Mouse (Mus musculus): ENCODE measurements around the gene Sdr42e1. TPM values are rescaled to one million over a fixed set of nuclear protein-coding genes. Genes with fewer than 3 reads are reported as not detected.

Sdr42e1 gene
- total RNA-seq, 1 experiment from 2014 or later, result 3.7 TPM

DNA sequence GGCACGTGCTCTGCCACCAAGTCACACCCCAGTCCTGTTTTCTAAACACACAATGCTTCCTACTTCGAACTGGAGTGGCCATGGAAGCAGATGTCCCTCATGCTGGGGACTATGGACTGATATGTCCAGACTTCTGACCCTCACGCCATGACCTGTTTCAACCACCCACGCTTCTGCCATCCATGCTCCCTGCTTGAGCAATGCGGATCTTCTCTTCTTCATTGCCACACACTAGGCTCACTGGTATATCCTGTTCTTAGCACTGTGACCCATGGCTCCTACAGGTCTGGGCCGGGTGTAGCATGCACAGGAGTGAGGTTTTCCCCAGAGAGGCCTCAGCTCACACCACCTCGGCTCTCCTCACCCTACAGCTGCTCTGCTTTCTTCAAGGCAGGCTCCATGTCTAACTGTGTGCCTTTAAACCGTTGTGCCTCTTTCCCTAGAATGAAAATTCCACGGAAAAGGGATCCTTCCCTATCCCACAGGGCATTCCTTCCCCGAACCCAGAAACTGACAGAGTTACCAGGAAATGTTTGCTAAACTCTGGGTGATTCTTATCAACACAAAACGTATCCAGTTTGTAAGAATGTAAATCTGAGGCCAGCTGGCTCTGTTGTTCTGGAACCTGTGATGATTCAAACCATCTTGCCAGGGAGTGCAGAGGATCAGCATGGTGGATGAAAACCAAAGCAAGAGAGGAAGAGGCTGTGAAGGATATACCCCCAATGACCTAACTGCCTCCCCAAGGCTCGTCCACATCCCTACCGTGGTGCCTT is 6.0 kb downstream of the Sdr42e1 start:
- no peak for ATAC-seq (replicated peaks; ENCODE audit: low read depth, poor library complexity, severe bottlenecking)

DNA sequence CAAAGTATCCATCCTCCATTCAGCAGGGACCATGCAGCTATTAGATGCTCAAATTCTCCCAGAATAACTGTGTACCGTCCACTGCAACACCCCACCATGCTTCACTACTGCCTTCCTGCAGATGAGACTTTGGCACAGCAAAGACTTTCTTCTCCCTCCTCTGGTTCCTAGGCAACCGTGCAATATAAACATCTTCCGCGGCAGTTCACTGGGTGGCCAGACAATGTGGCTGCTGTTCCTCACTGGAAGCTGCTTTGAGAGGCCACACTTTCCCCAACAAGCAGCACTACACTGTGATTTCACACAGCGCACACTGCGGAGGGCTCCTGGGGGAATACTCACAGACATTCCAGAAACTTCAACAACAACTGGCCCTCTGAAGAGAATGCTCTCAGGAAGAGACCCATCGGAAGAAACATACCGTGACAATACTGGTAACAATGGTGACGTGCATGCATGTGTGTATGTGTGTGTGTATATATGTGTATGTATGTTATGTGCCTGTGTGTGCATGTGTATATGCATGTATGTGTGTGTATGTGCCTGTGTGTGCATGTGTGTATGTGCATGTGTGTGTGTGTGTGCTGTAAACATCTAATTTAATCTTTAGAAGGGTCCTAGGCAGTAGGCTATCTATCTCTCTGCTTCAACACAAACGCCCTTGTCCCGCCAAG is 13.0 kb downstream of the Sdr42e1 start:
- no peak for ATAC-seq (replicated peaks; ENCODE audit: low read depth, poor library complexity, severe bottlenecking)

DNA sequence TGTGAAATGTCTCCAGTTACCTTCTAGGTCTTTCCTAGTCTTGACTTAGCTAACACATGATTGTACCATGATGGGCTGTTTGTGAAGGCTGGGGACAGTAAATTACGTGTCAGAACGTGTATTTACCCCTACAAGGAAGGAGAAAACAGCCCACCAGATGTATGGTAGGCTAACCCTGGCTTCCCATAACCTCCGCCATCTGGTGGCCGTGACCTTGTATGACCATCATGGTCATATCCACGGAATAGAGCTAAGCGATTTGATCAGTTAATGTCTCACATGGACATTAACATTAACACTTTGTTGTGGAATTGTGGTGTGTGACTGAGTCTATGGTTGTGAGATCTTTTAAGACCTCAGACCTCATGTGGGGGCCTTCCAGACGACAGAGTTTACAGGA is 14.5 kb downstream of the Sdr42e1 start:
- ATAC-seq (replicated peaks; ENCODE audit: low read depth, poor library complexity, severe bottlenecking), result peak; percentile 52; the same call in 1 of the 2 replicates

DNA sequence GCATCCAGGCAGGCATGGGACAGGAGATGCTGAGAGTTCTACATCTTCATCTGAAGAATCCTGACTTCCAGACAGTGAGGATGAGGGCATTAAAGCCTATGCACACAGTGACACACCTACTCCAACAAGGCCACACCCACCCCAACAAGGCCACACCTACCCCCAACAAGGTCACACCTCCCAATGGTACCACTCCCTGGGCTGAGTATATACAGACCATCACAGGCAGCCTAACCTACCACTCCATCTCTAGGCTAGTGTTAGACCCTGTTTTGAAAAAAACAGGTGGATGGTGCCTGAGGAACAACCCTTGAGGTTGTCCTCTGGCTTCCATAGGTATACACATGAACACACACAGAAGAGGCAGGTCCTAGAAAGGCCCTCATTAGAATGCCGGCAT is 21.2 kb downstream of the Sdr42e1 start:
- ATAC-seq (replicated peaks; ENCODE audit: low read depth, poor library complexity, severe bottlenecking), result no peak

DNA sequence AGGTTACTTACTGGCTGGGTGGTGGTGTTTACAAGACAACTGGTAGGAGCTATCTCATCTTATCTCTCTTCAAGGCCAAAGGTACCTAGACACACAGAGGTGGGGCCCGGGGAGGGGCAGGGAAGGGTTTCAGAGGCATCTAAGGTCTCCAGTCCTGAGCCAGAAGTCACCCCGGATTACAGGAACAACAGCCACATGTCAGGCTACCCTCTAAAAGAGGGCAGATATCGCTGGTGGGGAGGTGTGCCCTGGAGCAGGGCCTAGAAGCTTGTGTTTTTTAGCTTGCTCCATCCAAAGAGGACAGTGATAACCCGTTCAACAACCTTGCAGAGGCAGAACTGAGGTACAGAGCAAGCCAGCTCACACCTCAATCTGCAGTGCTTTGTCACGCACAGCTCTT is 27.0 kb downstream of the Sdr42e1 start:
- no peak for ATAC-seq (replicated peaks; ENCODE audit: low read depth, poor library complexity, severe bottlenecking)

DNA sequence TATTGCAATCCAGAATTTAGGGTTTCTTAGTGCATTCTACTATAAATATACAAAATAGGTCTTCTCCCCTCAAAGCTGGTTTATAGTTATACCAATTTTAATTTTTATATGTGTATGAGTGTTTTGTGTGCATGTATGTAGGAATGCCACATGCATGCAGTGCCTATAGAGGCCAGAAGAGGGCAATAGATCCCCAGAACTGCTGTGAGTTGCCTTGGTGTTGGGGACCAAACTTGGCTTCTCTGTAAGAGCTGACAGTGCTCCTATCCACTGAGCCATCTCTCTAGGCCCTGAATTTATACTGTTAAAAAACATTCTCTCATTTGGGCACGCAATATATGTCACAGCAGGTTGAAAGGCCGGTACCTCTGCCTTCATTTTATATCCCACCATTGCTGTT is 27.5 kb downstream of the Sdr42e1 start:
- ATAC-seq (replicated peaks; ENCODE audit: low read depth, poor library complexity, severe bottlenecking), result peak; percentile 90

DNA sequence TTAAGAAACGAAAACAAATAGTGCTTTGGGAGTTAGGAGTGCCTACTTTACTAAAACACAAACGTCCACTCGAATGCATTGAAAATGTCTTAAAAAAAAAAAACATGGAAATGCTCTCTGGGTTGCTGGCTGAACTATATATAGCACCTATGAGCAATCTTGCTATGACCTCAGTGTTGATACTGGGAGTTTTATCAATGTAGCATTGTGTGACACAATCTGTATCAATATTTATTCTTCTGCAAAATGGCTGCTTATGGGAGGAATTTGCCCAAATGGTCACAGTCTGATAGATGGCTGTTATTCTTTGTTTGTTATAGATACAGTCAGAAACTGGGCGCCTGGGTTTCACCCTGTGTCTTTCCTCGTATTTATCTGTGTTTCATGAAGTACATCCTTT is 28.0 kb downstream of the Sdr42e1 start:
- ATAC-seq (replicated peaks; ENCODE audit: low read depth, poor library complexity, severe bottlenecking), result no peak

DNA sequence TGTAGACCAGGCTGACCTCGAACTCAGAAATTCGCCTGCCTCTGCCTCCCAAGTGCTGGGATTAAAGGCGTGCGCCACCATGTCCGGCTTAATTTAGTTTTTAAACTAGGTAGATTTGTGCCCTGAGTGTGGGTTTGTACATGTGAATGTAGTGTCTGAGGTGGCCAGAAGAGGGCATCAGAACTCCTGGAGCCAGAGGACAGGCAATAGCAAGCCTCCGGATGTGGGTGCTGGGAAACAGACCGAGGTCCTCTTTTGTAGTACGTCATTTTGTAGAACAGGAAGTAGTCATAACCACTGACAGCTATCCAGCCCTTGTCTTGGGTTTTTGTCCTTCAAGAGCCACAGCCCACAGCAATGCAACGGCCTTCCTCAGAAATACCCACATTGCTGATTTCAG is 33.9 kb downstream of the Sdr42e1 start:
- no peak for ATAC-seq (replicated peaks; ENCODE audit: low read depth, poor library complexity, severe bottlenecking)

DNA sequence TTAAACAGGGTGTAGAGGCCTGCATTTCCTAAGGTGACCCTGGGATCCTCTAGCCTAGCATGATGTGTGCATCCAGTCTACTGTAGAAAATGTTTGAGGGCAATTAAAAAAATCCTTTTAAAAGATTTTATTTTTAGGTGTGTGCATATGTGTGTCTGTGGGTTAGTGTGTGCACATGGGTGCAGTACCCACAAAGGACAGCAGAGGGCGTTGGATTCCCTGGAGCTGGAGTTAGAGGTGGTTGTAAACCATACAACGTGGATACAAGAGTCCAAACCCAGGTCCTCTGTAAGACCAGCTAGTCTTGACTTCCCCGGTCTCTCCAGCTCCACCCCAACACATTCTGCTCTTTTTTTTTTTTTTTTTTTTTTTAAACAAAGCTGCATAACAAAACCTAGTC is 36.0 kb downstream of the Sdr42e1 start:
- no peak for ATAC-seq (replicated peaks; ENCODE audit: low read depth, poor library complexity, severe bottlenecking)

DNA sequence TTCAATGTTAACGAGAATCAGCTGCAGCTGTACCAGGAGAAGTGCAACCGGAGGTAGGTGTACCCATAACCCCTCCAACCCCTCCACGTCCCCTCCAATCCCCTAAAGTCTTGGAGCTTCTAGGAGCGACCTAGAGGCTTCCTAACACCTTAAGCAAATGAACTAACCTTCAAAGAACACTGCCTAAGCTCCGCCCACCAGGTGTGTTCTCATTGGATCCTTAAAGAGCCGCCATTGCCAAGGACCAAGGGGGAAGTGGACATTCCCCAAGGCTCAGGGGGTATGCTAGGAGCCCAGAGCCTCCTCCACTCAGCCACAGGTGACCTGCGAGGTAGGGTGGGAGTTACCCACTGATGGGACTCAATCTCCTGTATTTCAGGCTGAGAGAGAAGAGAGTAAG is 39.1 kb downstream of the Sdr42e1 start:
- no peak for ATAC-seq (replicated peaks; ENCODE audit: low read depth, poor library complexity, severe bottlenecking)

DNA sequence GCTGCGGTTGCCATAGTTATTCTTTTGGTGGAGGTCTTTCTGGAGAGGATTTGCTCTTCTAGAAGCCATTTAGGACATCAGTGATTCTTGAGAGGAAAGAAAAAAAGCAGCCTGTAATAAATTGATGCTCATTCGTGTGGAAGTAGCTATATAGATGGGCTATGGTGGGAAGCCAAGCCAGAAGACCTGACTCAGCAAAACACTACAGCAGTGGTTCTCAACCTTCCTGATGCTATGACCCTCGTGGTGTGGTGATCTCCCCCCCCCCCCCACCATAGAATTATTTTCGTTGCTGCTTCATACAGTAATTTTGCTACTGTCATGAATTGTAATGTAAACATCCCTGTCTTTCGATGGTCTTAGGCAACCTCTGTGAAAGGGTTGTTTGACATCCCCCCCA is 41.0 kb downstream of the Sdr42e1 start:
- no peak for ATAC-seq (replicated peaks; ENCODE audit: low read depth, poor library complexity, severe bottlenecking)

DNA sequence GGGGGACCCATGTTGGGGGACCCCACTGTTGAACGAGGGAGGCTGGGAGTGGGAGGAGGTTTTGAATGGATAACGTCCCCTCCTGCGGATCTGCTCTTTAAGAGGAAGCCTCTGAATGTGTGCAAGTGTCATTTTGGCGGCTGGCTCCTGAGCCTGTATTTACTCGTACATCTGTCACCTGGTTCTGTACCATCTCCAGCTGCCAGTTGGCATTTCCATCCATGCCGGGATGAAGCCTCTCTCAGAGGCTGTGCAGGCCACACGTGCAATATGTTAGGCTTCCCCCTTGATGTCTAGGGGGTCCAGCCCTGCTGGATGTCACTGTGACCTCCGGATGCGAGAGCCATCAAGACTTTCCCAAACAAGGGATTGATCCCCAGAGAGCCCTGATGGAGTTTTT is 46.4 kb downstream of the Sdr42e1 start:
- no peak for ATAC-seq (replicated peaks; ENCODE audit: low read depth, poor library complexity, severe bottlenecking)

DNA sequence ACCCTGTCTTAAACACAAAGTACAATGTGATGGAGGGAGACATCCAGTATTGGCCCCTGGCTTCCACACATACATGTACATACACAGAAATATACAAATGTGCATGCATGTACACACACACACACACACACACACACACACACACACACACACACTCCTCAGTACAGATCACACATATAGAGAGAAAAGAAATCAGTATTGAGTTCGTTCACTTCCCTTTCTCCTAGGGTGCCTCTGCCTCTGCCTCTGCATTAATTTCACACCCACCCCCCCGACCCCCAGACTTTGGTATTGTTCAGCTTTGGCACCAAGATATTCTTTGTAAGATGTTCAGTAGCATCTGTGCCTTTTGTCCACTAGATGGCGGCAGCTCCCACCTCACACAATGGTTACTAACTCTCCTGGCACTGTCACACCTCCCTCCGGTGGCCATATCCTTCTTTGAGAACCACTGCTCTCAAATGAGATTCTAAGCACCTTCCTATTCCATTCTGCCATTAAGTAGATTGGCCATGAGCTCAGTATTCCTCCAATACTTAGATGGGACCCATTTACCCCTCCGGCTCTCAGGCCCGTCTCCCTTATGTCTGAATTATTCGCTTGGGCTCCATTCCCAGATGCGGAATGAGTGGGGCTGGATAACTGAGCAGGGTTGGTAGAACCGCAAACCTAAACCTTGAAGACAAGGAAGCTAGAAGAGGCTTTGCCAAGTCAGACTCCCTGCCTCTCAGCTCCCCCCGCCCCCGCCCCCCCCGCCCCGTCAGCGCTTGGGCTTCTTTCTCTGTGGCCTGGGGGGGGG is 47.2 kb downstream of the Sdr42e1 start:
- ATAC-seq (replicated peaks; ENCODE audit: low read depth, poor library complexity, severe bottlenecking), result peak; percentile 87

DNA sequence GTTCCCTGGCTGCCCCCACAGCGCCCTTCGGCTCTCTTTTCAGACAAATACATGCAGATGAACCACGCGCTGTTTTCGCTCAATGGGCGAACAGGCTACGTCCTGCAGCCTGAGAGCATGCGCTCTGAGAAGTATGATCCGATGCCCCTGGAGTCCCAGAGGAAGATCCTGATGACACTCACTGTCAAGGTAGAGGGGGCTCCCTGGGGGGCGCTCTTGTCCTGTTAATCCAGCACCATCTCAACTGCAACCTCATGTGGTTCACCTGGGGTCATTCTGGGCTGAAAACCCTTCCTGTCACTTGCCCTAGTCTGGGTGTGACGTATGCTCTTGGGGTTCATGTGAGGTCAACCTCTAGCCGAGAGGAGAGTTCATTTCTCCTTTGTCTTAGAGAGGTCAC is 60.6 kb downstream of the Sdr42e1 start:
- no peak for ATAC-seq (replicated peaks; ENCODE audit: low read depth, poor library complexity, severe bottlenecking)

Other genes with a start within 250 kb of the Sdr42e1 start
- 56.3 and 76.7 TPM in 2 replicates for gene Plcg2, start 175.4 kb downstream of the Sdr42e1 start, total RNA-seq (2017)
- not detected in 2 replicates for gene Hsd17b2, start 28.2 kb upstream of the Sdr42e1 start, total RNA-seq (2017)
- 46.9 and 51.0 TPM in 2 replicates for gene Mphosph6, start 128.3 kb upstream of the Sdr42e1 start, total RNA-seq (2017)

Data from common myeloid progenitor, adult 5-6 weeks (primary cell).